Mouse (Mus musculus): ENCODE measurements around the gene Rhbdl3.
A peak's percentile ranks its signal among the peaks of the same experiment; 100 is the strongest.

The Rhbdl3 gene

GRCm38 (mm10) chr11:80384461-80384860, 83.7 kb downstream of the Rhbdl3 start:
- peak; percentile 20 for DNase-seq (ENCODE audit: extremely low spot score)

- DNase-seq (ENCODE audit: extremely low spot score): no peak
These were observed 84.3 kb downstream of the Rhbdl3 start for GRCm38 (mm10) chr11:80385055-80385454.

GRCm38 (mm10) chr11:80386790-80387189, 86.1 kb downstream of the Rhbdl3 start:
- DNase-seq (ENCODE audit: extremely low spot score): no peak

- no peak for DNase-seq (ENCODE audit: extremely low spot score)
These were observed 89.2 kb downstream of the Rhbdl3 start for GRCm38 (mm10) chr11:80389885-80390284.

- no peak for DNase-seq (ENCODE audit: extremely low spot score)
These were observed 90.9 kb downstream of the Rhbdl3 start for GRCm38 (mm10) chr11:80391407-80392120.

- DNase-seq (ENCODE audit: extremely low spot score): no peak
These were observed 95.2 kb downstream of the Rhbdl3 start for GRCm38 (mm10) chr11:80395930-80396329.

GRCm38 (mm10) chr11:80396617-80397016, 95.9 kb downstream of the Rhbdl3 start:
- DNase-seq (ENCODE audit: extremely low spot score): no peak
